Mouse (Mus musculus): ENCODE measurements at regions not wholly inside any gene's neighbourhood (a gene's known extent, or its start where the extent isn't known, plus 50 kb on each side); places are given as distances from the start of the nearest gene placed in this dataset.

DNA sequence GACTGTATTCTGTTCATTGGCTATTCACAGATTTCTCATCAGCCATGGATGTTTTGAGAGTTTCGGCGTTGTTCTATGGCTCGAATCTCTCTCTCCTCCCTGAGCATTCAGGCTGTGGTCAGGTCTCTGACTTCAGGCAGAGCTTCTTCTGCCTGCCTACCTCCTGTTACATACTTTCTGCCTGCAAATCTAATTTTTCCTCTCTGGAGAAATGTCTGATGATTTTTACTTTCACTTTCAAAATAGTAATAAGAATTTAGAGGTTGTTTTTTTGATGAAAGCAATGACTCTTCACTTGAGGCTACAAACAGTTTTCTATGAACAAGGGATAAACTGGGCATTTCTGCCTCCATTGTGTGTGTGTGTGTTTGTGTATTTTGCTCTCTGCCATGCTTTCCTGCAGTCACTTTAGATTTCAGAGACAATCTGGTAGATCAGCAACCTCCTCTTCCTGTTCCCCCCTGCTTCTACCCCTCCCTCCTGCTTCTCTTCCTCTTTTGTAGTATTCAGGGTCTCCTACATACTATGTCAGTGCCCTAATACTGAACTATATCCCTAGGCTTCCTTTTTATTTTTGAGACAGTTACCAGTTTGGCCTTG lies 65.7 kb downstream of the 4933412E24Rik start (continued):
- TF ChIP-seq JUND (IDR thresholded peaks at IDR 0.05; ENCODE audit: low read depth, low read length), result no peak
- TF ChIP-seq ZC3H11A (IDR thresholded peaks at IDR 0.05; ENCODE audit: low read depth, low read length), result no peak

DNA sequence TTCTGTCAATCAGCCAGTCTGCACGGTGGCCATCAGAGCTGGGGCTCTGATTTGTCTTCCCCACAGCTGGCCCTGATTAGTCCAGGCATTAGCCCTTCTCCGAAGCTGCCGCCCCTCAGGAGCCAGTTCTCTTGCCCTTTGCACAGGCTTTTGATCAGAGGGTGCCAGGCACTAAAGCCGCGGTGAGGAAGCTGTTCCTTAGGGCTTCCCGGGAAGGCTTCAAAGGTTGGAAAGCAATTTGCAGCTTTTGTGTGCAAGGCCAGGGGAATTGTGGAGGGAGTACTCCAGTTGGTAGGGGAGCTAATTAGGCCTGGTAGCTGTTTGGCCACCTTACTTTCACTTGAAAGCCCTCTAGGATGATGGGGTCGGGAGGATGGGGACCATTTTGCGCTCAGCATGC lies 71.2 kb downstream of the 4933412E24Rik start:
- peaks cover 0 to 3% of the 10 kb centered on the region in 2 experiments; a peak in 2 of 4 replicates for H3K36me3 ChIP-seq (ENCODE audit: control insufficient read depth in 1 of 2, insufficient read depth in 2 of 2, low read length in 2 of 2)
- no peak overlapping the region for H3K27ac ChIP-seq (ENCODE audit: control insufficient read depth, low read depth, low read length)
- no peak for DNase-seq (ENCODE audit: low read depth, low spot score)
- no peak overlapping the region for H3K4me3 ChIP-seq (ENCODE audit: control insufficient read depth in 1 of 2, insufficient read depth in 1 of 2, low read depth in 2 of 2, low read length in 2 of 2)
- no peaks in the 10 kb centered on the region for H3K9me3 ChIP-seq (replicated peaks; ENCODE audit: insufficient read depth, low read length)
- H3K4me1 ChIP-seq (ENCODE audit: control insufficient read depth in 1 of 2, insufficient read depth in 2 of 2, low read length in 2 of 2), result no peaks in the 10 kb centered on the region
- H3K9ac ChIP-seq (ENCODE audit: control insufficient read depth, low read depth, low read length, poor library complexity, severe bottlenecking), result no peak overlapping the region
- TF ChIP-seq KAT2A (conservative IDR thresholded peaks at IDR 0.05; ENCODE audit: low read depth, low read length) (no peak), MEF2A (IDR thresholded peaks at IDR 0.05; ENCODE audit: extremely low read depth, insufficient replicate concordance, low read depth, low read length, poor library complexity, severe bottlenecking) (no peak), ELF1 (IDR thresholded peaks at IDR 0.05; ENCODE audit: low read depth, low read length) (no peak), NRF1 (IDR thresholded peaks at IDR 0.05; ENCODE audit: insufficient read depth, low read depth, low read length, poor library complexity, severe bottlenecking) (no peak), UBTF (IDR thresholded peaks at IDR 0.05; ENCODE audit: borderline replicate concordance, insufficient read depth, low read depth, low read length) (no peak), CTCF (IDR thresholded peaks at IDR 0.05 in 2 of 3, conservative IDR thresholded peaks at IDR 0.05 in 1 of 3; ENCODE audit: control insufficient read depth in 1 of 3, insufficient read depth in 1 of 3, low read depth in 2 of 3, low read length in 3 of 3, poor library complexity in 1 of 3, severe bottlenecking in 1 of 3) (no peak), CHD2 (IDR thresholded peaks at IDR 0.05; ENCODE audit: low read length) (no peak), MAZ (IDR thresholded peaks at IDR 0.05; ENCODE audit: low read depth, low read length) (no peak), MYB (IDR thresholded peaks at IDR 0.05; ENCODE audit: low read depth, low read length) (no peak)
- H3K27me3 ChIP-seq (ENCODE audit: control insufficient read depth in 1 of 2, insufficient read depth in 2 of 2, low read length in 2 of 2), result 0 out of 4 replicates have a peak, but pooled peaks cover 0 to 2% of the 10 kb centered on the region in 2 experiments
- H3K79me2 ChIP-seq (ENCODE audit: control insufficient read depth, insufficient read depth, low read length, poor library complexity), result no peaks in the 10 kb centered on the region

DNA sequence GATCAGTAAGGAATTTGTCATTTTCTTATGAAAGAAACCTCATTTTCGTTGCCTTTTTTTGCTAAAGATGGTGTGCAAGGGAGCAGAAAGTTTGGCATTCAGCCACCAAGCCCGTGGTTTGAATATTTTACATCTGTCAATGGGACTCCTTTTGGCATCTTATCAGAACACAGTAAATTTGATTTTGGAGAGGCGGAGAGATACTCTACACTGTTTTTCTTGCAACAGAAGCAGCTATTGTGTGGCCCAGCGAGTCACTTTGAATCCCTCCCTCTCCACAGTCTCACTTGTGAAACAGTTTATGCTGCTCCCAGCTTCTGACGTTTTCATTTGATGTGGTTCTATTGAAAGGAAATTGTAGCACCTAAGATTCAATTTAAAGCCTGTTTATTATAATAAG lies 79.9 kb downstream of the 4933412E24Rik start:
- DNase-seq (ENCODE audit: low read depth, low spot score), result no peak
- Histone ChIP-seq H3K4me1 (ENCODE audit: control insufficient read depth in 1 of 2, insufficient read depth in 2 of 2, low read length in 2 of 2) (no peaks in the 10 kb centered on the region), H3K27me3 (ENCODE audit: control insufficient read depth in 1 of 2, insufficient read depth in 2 of 2, low read length in 2 of 2) (no peaks in the 10 kb centered on the region), H3K79me2 (ENCODE audit: control insufficient read depth, insufficient read depth, low read length, poor library complexity) (no peaks in the 10 kb centered on the region), H3K9ac (ENCODE audit: control insufficient read depth, low read depth, low read length, poor library complexity, severe bottlenecking) (no peak overlapping the region), H3K36me3 (ENCODE audit: control insufficient read depth in 1 of 2, insufficient read depth in 2 of 2, low read length in 2 of 2) (no peaks in the 10 kb centered on the region), H3K9me3 (replicated peaks; ENCODE audit: insufficient read depth, low read length) (no peaks in the 10 kb centered on the region), H3K4me3 (ENCODE audit: control insufficient read depth in 1 of 2, insufficient read depth in 1 of 2, low read depth in 2 of 2, low read length in 2 of 2) (no peak overlapping the region), H3K27ac (ENCODE audit: control insufficient read depth, low read depth, low read length) (no peak overlapping the region)
- no peak for TF ChIP-seq POLR2AphosphoS2 (IDR thresholded peaks at IDR 0.05; ENCODE audit: low read length)
- TF ChIP-seq SIN3A (IDR thresholded peaks at IDR 0.05; ENCODE audit: low read length), result no peak
- no peak for TF ChIP-seq ZKSCAN1 (IDR thresholded peaks at IDR 0.05; ENCODE audit: low read depth, low read length)
- no peak for TF ChIP-seq MAFK (IDR thresholded peaks at IDR 0.05; ENCODE audit: borderline replicate concordance, low read depth, low read length)
- TF ChIP-seq MEF2A (IDR thresholded peaks at IDR 0.05; ENCODE audit: extremely low read depth, insufficient replicate concordance, low read depth, low read length, poor library complexity, severe bottlenecking), result no peak
- no peak for TF ChIP-seq USF2 (IDR thresholded peaks at IDR 0.05; ENCODE audit: borderline replicate concordance in 1 of 2, insufficient read depth in 1 of 2, low read depth in 1 of 2, low read length in 2 of 2)
- no peak for TF ChIP-seq GABPA (IDR thresholded peaks at IDR 0.05; ENCODE audit: low read depth, low read length)
- TF ChIP-seq ZNF384 (IDR thresholded peaks at IDR 0.05; ENCODE audit: low read depth, low read length), result no peak

Measured in MEL (cell line).